Mouse (Mus musculus): ENCODE results near the gene Fbn1. TPM values are rescaled to one million over a fixed set of nuclear protein-coding genes. Genes with fewer than 3 reads are reported as not detected.

Gene Fbn1
- total and polyA plus RNA-seq, 3 experiments: 0.04 to 0.17 (median 0.09) TPM

- Histone ChIP-seq H3K4me3 (replicated peaks in 1 of 3; ENCODE audit: low read depth in 2 of 3, low read length in 2 of 3, poor library complexity in 1 of 3) (no peak overlapping the region), H3K27me3 (replicated peaks) (no peaks in the 10 kb centered on the region), H3K9ac (ENCODE audit: insufficient read depth, low read depth) (no peak overlapping the region), H3K4me2 (ENCODE audit: insufficient read depth, low read depth, poor library complexity, severe bottlenecking) (no peak overlapping the region), H3K4me1 (ENCODE audit: control insufficient read depth in 1 of 2, insufficient read depth in 2 of 2) (no peaks in the 10 kb centered on the region), H3K36me3 (replicated peaks in 1 of 2; ENCODE audit: control insufficient read depth in 1 of 2, insufficient read depth in 1 of 2, low read length in 1 of 2) (no peaks in the 10 kb centered on the region), H3K9me3 (replicated peaks; ENCODE audit: low read length) (no peaks in the 10 kb centered on the region), H3K79me2 (replicated peaks; ENCODE audit: control insufficient read depth, extremely low read depth, insufficient read depth, poor library complexity, severe bottlenecking) (no peaks in the 10 kb centered on the region), H3K27ac (ENCODE audit: insufficient read depth, low read depth) (no peak overlapping the region)
- dilution Hi-C loops (cut with MboI; ENCODE audit: extremely low pct_ligation_motif_present, extremely low pct_unique_long_range_greater_than_20kb, low sequenced_read_pairs) (no loop called here), in situ Hi-C loops (cut with MboI; ENCODE audit: low pct_ligation_motif_present, low pct_unique_long_range_greater_than_20kb, low sequenced_read_pairs) (no loop called here)
- TF ChIP-seq NELFE (IDR thresholded peaks at IDR 0.05; ENCODE audit: low read depth, low read length) (no peak), ETS1 (conservative IDR thresholded peaks at IDR 0.05; ENCODE audit: low read depth, low read length) (no peak), UBTF (IDR thresholded peaks at IDR 0.05; ENCODE audit: low read depth, low read length) (no peak), TBP (conservative IDR thresholded peaks at IDR 0.05; ENCODE audit: low read depth, low read length) (no peak), HCFC1 (IDR thresholded peaks at IDR 0.05; ENCODE audit: low read depth, low read length) (no peak), USF2 (conservative IDR thresholded peaks at IDR 0.05; ENCODE audit: low read depth, low read length) (no peak), ZMIZ1 (IDR thresholded peaks at IDR 0.05; ENCODE audit: low read depth, low read length) (no peak), E2F4 (IDR thresholded peaks at IDR 0.05; ENCODE audit: insufficient replicate concordance, low read depth, low read length) (no peak), PAX5 (IDR thresholded peaks at IDR 0.05; ENCODE audit: low read length) (no peak), CHD2 (IDR thresholded peaks at IDR 0.05; ENCODE audit: low read length) (no peak), BHLHE40 (IDR thresholded peaks at IDR 0.05; ENCODE audit: low read depth, low read length) (no peak), GABPA (IDR thresholded peaks at IDR 0.05; ENCODE audit: insufficient replicate concordance, low read depth, low read length) (no peak), CTCF (conservative IDR thresholded peaks at IDR 0.05 in 1 of 2, IDR thresholded peaks at IDR 0.05 in 1 of 2; ENCODE audit: low read depth in 2 of 2, low read length in 2 of 2) (no peak), MAX (IDR thresholded peaks at IDR 0.05; ENCODE audit: low read length) (no peak), MYC (IDR thresholded peaks at IDR 0.05; ENCODE audit: low read depth, low read length) (no peak), POLR2AphosphoS2 (IDR thresholded peaks at IDR 0.05; ENCODE audit: low read depth, low read length) (no peak), ELF1 (IDR thresholded peaks at IDR 0.05; ENCODE audit: low read depth, low read length) (no peak), JUN (IDR thresholded peaks at IDR 0.05; ENCODE audit: insufficient read depth, low read depth, low read length) (no peak), ZC3H11A (IDR thresholded peaks at IDR 0.05; ENCODE audit: low read depth, low read length) (no peak)
- DNase-seq (ENCODE audit: extremely low read depth): no peak
Measured at GRCm38 (mm10) chr2:125476231-125476630, 31.6 kb downstream of the Fbn1 start.

- H3K4me1 ChIP-seq (ENCODE audit: control insufficient read depth in 1 of 2, insufficient read depth in 2 of 2): peaks cover 0 to 8% of the 10 kb centered on the region in 2 experiments; a peak in 2 of 4 replicates
- dilution Hi-C loops (cut with MboI; ENCODE audit: extremely low pct_ligation_motif_present, extremely low pct_unique_long_range_greater_than_20kb, low sequenced_read_pairs) (no loop called here), in situ Hi-C loops (cut with MboI; ENCODE audit: low pct_ligation_motif_present, low pct_unique_long_range_greater_than_20kb, low sequenced_read_pairs) (no loop called here)
- H3K9ac ChIP-seq (ENCODE audit: insufficient read depth, low read depth): no peak overlapping the region
- no peak overlapping the region for H3K4me2 ChIP-seq (ENCODE audit: insufficient read depth, low read depth, poor library complexity, severe bottlenecking)
- no peaks in the 10 kb centered on the region for H3K27me3 ChIP-seq (replicated peaks)
- no peaks in the 10 kb centered on the region for H3K9me3 ChIP-seq (replicated peaks; ENCODE audit: low read length)
- H3K4me3 ChIP-seq (replicated peaks in 1 of 3; ENCODE audit: low read depth in 2 of 3, low read length in 2 of 3, poor library complexity in 1 of 3): no peak overlapping the region
- no peak overlapping the region for H3K27ac ChIP-seq (ENCODE audit: insufficient read depth, low read depth)
- no peaks in the 10 kb centered on the region for H3K36me3 ChIP-seq (replicated peaks in 1 of 2; ENCODE audit: control insufficient read depth in 1 of 2, insufficient read depth in 1 of 2, low read length in 1 of 2)
- DNase-seq (ENCODE audit: extremely low read depth): no peak
- no peaks in the 10 kb centered on the region for H3K79me2 ChIP-seq (replicated peaks; ENCODE audit: control insufficient read depth, extremely low read depth, insufficient read depth, poor library complexity, severe bottlenecking)
- TF ChIP-seq ZNF384 (IDR thresholded peaks at IDR 0.05; ENCODE audit: low read depth, low read length) (no peak), KAT2A (IDR thresholded peaks at IDR 0.05; ENCODE audit: insufficient replicate concordance, low read length) (no peak), USF2 (conservative IDR thresholded peaks at IDR 0.05; ENCODE audit: low read depth, low read length) (no peak), JUN (IDR thresholded peaks at IDR 0.05; ENCODE audit: insufficient read depth, low read depth, low read length) (no peak), HCFC1 (IDR thresholded peaks at IDR 0.05; ENCODE audit: low read depth, low read length) (no peak), NELFE (IDR thresholded peaks at IDR 0.05; ENCODE audit: low read depth, low read length) (no peak)
Measured at GRCm38 (mm10) chr2:125474690-125475089, 33.1 kb downstream of the Fbn1 start.
